Mouse (Mus musculus): ENCODE measurements around the gene E130208F15Rik.

E130208F15Rik gene

GRCm38 (mm10) chr7:30321539-30322284 lies at the start of gene E130208F15Rik:
Gene E130208F15Rik (plus strand): TSS chr7:30321740.
- DNase-seq (ENCODE audit: low spot score), result no peak

DNA sequence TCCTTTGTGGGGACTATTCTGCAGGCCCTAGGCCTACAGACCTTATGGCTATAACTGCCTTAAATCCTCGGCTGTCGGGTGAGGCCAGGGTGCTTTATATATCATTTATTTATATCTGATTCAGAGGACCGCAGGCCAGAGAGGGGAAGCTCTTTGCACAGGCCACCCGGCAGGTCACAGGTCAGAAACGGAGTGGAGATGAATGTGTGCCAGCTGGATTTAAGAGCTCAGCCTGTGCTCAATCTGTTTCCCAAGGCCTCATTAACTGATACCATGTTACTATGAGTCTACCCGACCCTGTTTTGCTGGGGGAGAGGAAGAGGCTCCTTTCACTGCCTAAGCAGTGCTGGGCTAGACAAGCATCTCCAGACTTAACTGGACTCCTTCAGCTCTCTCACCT lies 47.2 kb upstream of the E130208F15Rik start:
- DNase-seq (ENCODE audit: low spot score), result no peak

- no peak for DNase-seq (ENCODE audit: low spot score)
Measured at GRCm38 (mm10) chr7:30278911-30279310, 42.6 kb upstream of the E130208F15Rik start.

DNA sequence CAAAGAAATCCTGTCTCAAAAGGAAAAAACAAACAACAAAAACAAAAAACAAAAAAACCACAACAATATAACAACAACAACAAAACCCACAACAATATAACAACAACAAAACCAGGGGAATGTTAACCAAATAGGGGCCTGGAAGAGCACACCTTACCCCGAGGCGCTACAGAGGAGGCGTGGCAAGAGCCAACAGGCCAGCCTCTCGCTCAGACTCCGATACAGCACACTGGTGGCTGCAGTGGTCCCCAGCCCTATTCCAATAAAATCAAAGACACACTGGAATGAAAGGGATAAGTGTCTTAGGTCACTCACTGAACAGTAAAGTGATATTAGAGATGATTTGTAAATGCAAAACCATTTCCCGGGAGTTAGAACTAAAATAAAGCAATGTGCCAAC lies 42.0 kb upstream of the E130208F15Rik start:
- no peak for DNase-seq (ENCODE audit: low spot score)

DNA sequence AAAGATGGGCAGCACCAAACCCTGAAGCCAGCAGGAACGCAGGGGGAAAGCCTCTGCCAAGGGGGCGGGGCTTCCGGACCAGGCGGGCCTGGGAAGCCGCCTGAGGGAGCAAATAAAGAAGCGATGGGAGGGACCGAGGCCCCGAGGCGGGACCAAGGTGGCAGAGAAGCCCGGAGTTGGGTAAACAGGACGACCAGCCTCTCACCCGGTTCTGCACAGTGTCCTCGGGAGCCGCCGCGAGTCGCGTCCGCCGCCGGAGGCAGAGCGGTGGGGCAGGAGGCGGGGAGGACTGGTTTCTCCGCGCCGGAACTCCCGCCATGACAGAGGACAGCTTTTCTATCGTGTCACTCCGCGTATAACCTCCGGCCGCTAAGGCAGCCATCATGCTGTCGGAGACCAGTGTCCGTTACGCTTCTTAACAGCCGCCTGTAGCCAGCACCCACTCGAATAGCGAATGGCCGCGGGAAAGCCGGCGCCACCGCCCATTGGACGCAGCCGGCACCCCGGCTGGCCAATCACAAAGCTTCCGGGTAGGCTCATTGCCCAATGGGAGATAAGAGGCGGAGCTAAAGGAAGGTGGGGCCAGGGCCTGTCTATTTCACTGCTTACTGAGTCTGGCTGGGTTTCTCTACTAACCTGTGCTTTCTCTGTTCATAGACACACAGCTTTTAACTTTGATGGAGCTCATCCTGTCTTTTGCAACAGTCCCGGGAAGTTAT lies 41.4 kb upstream of the E130208F15Rik start, which contains the start of the genes Thap8 and Wdr62:
Thap8 (plus strand) TSS at position 144 of the 719 bp plus-strand sequence.
Wdr62 (minus strand) TSS at position 469 of the 719 bp plus-strand sequence.
- peak; percentile 82 for DNase-seq (ENCODE audit: low spot score)

DNA sequence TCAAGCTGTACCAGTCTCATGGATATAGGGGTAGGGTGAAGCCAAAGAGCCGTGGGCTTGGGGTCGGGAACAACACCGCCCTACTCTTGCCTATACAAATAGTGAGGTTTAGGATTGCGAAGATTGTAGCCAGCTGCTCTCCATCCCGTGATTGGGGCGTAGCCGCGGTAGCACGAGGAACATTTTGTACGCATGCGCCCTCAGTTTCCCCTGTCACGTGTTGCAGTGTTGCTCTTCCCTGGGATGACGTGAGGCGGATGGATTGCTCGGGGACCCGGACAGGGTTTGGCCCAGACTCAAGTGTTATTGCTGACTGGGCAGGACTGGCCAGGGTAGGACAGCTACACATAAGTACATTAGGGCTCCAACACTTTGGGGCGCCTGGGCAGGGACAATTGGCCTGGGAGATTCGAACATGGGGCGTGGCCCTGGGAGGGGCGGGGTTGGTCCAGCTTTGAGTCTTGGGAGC lies 40.8 kb upstream of the E130208F15Rik start:
- peak; percentile 86 for DNase-seq (ENCODE audit: low spot score)

GRCm38 (mm10) chr7:30281522-30281921 lies 40.0 kb upstream of the E130208F15Rik start:
- no peak for DNase-seq (ENCODE audit: low spot score)

DNA sequence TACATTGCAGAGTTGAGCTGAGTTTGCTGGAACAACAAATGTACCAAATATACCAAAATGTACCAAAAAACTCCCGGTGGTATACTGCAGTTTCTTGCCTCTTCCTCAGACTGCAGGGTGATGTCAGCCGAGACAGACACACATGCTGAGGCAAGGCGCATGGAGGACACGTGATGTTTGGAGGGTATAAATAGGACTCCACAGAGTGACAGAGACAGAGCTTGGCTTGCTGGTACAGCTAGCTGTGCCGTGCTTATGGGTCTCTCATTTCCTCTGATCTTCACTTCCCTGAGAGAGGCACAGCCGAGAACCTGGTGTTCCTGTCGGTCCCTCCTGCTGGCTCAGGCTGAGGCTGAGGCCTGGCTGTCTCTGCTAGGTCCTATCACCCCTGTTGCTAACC lies 38.8 kb upstream of the E130208F15Rik start:
- no peak for DNase-seq (ENCODE audit: low spot score)

DNA sequence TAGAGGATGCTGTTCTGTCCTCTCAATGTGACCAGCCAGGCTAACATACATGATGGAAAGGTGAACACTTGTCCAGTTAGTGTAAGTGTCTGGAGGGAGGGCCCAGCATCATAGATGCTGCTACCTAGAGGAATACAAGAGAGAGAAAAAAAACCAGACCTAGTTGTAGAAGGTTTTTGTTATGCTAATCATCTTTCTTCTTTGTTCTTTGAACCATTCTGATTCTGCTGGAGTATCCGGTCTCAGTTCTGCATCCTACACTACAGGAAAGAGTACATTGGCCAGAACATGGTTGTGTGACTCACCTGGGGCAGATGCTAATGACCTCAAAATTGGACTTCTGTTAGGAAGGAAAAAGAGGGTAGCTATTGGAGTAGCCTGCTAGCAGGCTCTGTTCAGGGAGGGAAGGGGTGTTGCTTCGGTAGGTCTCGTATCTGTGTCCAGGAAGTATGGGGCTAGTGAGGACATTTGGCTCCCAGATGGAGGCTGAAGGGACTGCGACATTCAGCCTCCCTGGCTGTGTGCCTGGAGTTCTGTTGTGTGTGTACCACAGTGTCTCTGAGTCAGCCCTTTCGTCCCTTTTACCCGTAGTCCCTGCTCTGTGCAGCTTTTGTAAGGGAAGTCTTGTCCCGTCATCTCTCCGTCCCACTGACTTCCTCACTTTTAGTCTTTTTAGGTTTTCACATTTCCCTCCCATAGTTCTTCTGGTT lies 34.7 kb upstream of the E130208F15Rik start:
- DNase-seq (ENCODE audit: low spot score), result no peak

DNA sequence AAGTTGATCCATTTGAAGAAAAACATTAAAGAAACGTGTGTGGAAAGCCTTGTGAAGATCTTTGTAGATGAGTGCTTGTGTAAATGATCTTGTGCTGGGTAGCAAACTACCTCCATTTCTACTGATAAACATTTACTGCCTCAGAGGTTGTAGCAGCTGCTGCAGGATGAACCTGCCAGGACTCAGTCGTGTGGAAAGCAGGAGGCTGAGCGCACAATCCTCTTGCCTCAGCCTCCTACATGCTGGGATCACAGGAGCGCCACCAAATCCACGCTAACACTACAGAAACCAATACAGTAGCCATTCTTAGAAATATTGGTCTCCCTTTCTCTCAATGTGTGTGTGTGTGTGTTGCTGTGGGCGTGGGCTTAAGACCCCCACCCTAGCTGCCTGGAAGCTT lies 33.5 kb upstream of the E130208F15Rik start:
- no peak for DNase-seq (ENCODE audit: low spot score)

DNA sequence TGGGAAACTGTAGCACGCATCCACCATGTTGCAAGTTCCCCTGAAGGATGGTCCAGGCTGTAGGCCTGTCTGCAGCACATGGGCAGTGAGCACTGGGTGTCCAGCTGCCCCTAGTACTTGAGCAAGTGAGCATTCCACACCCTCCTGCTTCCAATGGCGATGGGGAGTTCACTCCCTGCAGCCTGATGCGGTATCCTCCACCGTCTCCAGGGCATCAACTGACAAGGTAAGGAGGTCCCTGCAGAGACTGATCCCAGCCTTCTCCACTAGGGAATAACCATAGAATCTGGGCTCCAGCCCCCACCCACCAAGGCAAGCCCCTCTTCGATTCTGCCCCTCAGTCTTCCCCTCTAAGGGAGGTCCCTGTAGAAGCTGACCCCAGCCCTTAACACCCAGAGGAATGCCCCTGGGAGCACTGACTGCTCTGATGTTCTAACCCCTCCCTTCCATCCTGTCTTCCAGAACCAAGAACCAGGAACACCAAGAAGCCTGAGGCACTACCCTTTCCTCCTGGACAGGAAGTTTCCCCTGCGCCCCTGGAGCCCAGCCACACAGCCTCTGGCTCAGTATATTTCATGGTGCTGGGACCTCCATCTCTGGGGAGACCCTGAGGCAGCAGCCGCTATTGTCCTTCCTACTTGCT lies 32.3 kb upstream of the E130208F15Rik start:
- DNase-seq (ENCODE audit: low spot score), result no peak

DNA sequence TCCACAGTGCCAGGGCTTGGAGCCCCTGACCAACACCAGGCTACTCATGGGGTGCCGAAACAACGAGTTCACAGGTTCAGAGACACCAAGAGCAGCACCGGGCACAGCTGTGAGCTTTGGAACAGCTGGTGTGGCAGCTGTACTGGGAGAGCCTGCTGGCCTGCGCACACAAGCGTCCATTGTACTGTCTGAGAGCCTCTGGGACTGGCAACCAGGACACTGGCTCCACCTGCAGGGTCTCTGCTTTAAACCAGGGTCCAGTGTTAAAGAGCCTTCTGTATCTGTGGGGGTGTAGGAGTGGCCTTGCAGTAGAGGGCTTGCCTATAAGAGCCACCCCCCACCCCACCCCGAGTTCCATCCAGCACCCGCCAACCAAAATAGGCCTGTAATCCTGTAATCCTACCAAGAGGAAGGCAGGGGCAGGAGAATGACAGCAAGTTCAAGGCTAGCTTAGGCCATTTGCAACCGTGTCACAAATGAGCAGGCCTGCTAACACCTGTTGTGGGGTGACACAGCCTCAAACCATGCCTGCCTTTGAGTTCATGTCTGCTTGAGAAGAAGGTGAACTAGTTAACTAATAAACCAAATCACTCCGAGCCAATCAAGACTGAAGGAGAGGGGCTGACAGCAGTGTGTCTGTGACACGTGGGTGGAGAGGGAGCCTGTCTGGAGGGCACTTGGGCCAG lies 31.7 kb upstream of the E130208F15Rik start:
- DNase-seq (ENCODE audit: low spot score), result no peak

- peak; percentile 81 for DNase-seq (ENCODE audit: low spot score)
Measured at GRCm38 (mm10) chr7:30291215-30292131, 30.1 kb upstream of the E130208F15Rik start, which contains the start of gene Clip3. Gene Clip3 (plus strand): TSS chr7:30291728.

GRCm38 (mm10) chr7:30293795-30294194 lies 27.7 kb upstream of the E130208F15Rik start:
- DNase-seq (ENCODE audit: low spot score), result no peak

- no peak for DNase-seq (ENCODE audit: low spot score)
Measured at GRCm38 (mm10) chr7:30294296-30294695, 27.2 kb upstream of the E130208F15Rik start.

GRCm38 (mm10) chr7:30295103-30295502 lies 26.4 kb upstream of the E130208F15Rik start:
- no peak for DNase-seq (ENCODE audit: low spot score)

DNA sequence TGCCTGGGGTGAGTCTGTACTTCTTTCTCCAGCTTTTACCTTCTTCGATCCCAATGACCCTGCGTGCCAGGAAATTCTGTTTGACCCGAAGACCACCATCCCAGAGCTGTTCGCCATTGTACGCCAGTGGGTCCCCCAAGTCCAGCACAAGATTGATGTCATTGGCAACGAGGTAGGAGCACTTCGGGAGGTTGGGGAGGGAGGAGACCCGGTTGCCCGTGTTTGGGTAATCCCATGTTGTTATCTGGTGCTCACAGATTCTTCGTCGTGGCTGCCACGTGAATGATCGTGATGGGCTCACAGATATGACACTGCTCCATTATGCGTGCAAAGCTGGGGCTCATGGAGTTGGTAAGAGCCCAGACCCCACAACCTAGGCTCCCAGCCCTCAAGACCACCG lies 24.7 kb upstream of the E130208F15Rik start:
- DNase-seq (ENCODE audit: low spot score), result no peak

GRCm38 (mm10) chr7:30297266-30297665 lies 24.3 kb upstream of the E130208F15Rik start:
- no peak for DNase-seq (ENCODE audit: low spot score)

DNA sequence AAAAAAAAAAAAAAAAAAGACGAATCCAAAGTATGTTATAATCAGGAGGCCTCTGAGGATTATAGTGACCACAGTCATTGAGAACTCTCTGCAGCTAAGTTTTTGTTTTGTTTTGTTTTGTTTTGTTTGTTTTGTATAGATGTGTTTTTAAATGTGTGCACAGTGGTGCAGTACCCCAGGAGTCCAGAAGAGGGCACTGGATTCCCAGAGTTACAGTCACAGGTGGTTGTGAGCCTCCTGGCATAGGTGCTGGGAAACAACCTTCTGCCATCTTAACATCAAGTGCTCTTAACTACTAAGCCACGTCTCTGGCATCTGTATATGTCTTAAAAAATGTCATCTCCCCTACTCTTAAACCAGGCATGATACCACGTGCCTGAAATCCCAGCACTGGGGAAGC lies 20.6 kb upstream of the E130208F15Rik start:
- DNase-seq (ENCODE audit: low spot score), result no peak

DNA sequence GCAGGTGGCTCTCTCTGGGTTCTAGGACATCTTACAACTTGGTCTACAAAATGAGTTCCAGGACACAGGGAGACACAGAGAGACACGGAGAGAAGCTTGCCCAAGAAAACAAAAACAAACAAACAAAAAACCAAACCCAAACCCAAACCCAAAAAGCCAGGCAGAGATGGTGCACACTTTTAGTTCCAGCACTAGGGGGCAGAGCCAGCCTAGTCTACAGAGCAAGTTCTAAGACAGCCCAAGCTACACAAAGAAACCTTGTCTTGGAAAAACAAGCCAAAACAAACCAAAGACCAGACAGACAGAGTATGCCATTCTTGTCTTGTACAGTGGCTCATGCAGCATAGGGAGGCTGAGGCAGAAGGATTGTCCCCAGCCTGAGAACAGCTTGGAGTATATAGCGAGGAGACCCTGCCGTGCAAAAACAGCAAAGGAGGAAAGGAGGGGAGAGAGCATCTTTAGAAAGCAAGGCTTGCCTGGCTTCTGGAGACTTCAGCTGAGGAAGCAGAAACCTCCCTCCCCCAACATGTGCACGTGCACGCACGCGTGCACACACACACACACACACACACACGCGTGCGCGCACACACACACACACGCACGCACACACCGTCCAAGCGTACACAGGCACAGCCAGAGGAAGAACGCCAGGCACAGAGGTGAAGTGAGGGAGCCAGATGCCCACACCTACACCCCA lies 15.3 kb upstream of the E130208F15Rik start:
- no peak for DNase-seq (ENCODE audit: low spot score)
